Mouse (Mus musculus) left cerebral cortex, adult 9 months (tissue): ENCODE results near the gene Tpbgl.

ENCODE experiments used
- DNase-seq, 2 experiments: peaks; one replicate each; pipeline ENCODE4 v3.0.0; 2022; ENCODE audit warnings: low spot score in 2 of 2

The Tpbgl gene

DNA sequence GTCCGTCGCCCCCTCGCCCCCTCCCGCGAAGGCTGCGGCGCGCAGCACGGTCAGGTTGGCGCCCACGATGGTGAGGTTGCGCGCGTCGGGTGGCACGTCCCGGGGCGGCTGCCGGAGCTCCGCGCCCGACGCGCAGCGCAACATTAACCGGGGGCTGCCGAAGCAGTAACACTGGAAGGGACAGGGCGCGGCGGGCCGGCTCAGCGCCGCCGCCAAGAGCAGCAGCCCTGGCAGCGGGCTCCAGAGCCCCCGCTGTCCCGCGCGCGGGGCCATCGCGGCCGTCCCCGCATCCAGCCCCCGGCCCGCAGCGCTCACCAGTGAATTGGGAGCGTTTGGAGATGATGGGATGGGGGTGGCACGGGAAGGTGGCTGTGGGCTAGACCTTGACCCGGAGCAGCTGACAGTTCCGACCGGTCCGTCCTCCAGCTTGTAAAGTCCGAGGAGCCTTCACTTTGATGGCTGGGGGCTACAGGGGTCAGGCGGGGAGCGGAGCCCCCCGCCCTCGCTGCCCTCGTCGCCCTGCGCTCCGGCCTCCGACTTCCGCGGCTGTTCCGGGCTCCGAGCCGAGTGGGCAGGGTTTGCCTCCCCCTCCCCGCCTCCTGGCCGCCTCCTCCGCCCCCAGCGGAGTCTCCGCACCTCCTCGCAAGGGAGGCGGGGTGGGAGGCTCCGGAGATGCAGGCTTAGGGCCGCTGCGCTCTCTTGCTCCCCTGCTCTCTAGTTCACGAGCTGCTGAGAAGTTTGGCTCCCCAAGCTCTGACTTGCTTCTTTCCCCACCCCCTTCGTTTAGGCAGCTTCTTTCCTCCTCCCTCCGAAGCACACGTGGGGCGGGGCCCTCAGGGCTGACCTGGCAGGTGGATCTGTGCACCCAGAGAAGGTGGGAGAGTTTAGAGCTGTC, at the start of gene Tpbgl:
Tpbgl (minus strand) TSS at position 728 of the 895 bp plus-strand sequence.
- DNase-seq = no peak

DNA sequence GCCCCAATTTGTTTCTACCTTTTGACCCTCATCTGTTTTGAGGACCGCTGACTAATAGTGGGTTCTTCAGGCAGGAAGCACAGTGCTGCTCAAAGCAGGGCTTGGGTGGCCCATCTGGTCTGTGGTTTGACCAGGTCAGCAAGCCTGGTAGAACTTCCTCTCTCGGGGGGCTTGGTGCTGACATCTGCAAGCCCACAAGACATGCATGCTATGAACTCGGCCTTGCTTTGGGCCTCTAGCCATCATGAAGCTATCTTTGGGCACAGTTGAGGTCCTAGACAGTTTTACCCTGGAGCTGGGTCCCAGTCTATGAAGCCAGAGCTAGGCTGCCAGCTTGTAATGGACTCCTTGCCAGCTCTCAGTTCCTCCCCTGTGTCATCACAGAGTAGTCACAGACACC, 48.0 kb upstream of the Tpbgl start:
- peak; percentile 42 to 47 for DNase-seq

DNA sequence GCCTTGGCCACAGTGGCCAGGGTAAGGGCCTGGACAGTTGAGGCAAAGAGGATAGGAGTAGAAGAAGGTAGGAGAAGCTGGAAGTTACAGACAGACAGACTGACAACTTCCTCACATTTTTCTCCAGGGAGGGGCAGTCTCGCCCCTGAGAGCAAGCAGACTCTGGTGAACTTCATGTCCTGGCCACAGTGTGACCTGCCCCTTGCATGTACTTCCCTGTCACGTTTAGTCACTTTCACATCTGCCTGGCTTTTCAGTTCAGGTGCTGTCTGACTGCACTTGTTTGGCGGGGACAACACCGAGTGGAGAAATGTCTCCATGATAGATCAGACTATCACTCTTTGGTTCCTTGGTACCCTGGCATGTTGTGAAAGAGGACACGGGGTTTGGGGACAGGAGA, 47.3 kb upstream of the Tpbgl start:
- no peak for DNase-seq

DNA sequence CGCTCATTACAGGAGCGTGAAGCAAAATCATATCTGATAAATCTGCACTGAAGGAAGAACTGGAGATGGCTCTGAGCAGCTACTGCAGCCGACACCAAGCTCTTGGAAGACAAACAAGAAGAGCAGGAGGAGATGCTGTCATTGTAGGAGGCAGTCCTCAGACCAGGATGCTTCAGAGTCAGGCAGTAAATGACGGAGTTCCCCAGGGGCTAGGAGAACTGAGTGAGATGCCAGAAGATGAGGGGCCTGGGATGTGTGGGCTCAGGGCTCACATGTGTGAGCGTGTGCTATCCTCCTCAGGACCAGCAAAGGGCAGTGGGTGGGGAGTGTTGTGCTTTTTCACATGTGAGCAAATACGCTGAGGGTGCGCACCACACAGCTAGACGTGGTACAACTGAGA, 46.3 kb upstream of the Tpbgl start:
- no peak for DNase-seq

DNA sequence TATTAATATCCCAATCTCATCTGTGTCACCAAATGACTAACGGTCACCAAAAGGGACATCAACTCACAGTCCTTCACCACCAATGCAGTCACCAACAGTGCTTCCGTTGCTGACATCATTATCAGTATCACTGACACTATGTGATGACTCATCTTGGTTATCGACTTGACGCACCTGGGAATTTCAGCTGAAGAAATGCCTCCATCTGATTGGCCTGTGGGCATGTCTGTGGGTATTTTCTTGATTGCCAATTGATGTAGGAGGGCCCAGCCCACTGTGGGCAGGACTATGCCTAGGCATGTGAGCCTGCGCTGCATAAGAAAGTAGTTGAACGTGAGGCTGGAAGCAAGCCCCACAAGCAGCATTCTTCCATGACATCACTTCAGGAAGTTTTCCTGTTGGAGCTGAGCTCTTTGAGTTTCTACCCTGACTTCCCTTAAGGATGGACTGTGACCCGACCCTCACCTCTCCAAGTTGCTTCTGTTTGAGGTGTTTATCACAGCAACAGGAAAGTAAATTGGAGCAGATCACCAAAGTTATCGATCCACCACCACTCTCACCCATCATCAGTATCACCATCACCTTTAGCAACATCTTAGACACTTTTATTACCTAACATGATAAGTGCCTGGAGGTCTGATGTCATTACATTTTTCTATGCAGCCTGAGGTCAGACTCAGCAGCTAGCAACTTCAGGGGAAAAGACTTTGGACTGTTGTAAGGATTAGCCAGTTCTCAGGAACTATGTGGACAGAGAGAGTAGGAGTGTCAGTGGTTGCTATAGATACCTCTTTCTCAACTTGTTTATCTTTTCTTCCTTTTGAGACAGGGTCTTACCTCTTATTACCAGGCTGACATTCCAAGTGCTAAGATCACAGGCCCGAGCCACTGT, 44.9 kb upstream of the Tpbgl start:
- no peak for DNase-seq

DNA sequence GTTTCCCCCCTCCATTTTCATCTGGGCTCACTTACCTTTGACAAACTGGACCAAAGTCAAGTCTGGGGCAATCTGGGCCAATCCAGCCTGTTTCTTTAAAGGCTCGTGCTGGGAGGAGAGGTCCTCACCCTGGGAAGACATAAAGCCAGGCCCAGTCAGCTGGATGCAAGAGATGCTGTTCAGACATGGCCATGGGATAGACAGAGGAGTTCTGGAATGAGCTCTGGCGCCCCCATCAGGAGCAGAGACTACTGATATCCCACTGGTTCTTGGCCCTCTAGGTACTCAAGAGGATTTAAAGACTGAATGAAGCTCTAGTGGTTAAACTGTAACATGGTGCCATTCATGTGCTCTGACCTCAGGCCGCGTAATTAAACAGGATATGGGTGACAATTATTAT, 44.0 kb upstream of the Tpbgl start:
- no peak for DNase-seq

DNA sequence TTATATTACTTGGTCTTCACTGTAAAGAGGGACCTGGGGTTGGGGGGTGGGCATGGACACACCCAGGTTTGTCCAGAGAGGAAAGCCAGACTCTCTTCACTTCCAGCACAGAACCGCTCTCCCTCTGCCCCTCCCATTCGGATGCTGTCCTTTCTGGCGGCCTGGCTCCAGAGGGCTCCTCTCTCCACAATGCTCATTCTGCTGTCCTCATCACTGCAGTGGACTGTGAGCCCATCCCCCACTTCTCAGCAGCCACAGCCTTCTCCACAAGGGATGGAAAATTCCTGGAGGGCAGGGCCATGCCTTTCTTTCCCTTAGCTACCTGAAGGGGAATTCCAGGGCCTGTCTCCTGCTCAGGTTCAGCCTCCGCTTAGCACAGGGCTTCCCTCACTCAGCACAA, 41.9 kb upstream of the Tpbgl start:
- no peak for DNase-seq

DNA sequence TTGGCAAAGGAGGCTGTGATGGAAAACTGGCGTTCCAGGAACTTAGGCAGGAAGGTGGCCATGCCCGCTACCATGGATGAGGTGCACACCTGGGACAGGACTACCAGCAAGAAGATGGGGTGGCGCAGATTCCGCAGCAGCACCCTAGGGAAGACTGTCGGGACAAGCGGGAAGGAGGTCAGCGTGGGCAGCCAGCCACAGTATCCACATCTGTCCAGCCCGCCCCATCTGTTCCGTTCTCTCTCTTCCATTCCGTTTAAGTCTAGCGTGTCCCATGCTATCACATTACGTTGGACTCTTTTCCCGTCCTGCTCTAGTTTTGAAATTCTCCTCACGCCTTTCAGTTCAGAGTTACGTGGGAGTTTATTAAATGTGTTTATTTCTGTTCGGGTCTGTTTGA, 40.2 kb upstream of the Tpbgl start:
- no peak for DNase-seq

DNA sequence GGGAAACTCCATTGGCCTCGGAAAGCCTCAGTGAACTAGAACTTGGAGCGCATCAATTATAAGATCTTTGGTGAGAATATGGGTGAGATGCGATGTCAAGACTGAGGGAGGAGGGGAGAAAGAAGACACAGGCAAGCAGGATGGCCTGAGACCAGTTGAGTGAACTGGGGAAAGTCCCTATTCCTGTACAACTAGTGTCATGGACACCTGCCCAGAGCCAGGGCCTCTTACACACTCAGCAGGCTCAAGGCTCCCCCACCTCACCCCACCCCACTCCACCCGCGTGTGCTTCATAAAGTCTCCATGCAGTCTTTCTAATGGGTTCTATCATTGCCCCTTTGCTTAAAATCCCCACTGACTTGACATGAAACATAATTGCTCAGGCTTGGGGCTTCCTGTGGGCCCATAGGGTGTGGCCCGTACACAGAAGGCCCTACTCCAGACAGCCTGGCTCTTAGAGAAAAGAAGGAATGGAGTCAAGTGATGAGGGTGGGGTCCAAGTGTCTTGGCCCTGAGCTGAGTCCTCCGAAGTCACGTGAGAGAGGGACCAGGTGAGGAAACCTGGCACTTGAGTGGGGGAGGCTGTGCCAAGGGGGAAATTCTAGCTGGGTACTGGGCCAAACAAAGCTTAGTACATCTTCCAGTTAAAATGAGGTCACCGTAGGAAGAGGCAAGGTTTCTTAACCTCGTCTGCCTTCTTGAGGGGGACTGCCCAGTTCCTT, 39.0 kb upstream of the Tpbgl start:
- DNase-seq = no peak

DNA sequence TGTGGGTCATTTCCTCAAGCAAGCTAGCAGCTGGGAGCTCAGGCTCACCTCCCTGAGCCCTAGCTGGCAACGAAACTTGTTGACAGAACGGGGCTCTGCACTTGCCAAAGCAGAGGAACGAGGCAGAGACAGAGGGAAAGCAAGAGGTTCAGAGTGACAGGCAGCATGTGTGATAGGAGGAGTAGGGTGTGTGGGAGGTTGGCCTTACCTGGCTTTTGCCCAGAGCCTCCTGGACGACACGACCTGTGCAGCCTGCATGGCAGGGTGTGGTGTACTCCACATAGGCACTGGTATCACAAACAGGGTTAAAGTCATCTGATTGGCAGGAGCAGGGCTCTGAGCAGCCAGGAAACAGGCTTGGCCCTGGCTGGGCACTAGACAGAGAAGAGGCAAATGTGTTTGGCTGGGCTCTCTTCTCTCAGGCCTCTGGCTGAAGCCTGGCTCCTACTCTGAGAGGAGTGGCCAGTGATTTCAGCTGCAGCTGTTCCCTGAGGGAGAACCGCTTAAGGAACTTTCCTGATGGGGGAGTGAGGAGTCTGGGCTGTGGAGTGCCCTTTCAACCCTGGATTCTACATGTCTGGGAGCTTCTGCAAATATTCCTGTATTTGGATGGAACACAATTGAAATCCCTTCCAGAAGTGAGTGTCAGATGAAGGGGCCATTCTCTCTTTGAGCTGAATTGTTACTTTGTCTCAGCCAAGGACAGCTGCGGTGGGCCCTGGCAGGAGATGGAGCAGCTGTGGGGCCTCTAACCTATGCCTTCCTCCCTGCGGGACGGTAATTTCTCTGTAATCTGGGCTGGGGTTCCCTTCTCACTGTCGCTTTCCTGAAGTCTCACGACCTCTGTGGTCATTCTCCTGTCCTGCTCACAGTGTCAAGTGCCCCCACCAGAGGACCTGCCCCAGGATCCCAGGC, 37.9 kb upstream of the Tpbgl start:
- DNase-seq = no peak

DNA sequence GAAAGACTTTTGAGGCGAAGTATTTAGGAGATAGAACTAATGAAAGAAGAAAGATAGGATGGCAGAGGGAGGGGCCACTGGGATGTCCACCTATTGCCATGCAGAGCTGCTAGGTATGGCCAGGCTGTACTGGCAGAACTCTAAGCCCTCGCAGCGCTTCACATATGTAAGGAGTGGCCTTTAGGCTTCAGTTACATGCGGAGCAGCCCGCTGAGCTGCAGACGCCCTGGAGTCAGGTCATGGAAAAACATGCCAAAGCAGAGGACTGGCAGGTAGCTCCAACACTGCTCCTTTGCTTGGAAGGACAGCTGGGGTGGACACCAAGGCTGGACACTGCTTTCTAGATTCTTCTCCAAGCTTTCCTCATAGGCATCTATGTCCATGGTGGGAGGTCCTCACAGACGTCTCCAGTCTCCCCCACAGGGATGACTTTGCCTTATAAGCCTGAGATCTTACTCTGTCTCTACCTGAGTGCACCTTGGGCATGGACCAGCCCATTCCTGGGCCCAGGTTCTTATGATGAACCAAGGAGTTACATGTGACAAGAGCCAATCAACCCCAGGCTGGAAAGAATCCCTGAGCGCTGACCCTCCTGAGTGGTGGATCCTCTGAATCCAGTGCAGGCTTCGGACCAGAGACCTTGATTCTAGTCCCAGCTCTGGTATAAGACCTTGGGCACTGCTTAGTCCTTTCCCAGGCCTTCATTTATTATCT, 36.8 kb upstream of the Tpbgl start:
- no peak for DNase-seq

DNA sequence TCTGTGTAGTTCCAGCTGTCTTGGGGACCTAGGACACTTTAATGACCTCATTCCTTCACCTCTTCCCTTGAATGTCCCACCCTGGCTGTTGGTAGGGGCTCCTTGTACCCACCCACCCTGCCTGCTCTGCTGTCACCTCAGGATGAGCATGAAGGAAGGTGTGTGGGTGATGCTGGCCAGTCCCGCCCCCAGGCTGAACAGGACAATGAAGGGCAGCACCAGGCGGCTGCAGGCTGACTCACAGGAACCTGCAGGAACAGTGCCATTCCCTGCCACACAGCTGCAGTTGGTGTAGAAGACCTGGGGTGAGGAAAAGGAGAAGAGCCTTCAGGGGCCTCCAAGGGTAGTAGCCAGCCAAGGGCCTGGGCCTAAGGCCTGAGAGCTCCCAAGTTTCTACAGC, 35.4 kb upstream of the Tpbgl start:
- no peak for DNase-seq

DNA sequence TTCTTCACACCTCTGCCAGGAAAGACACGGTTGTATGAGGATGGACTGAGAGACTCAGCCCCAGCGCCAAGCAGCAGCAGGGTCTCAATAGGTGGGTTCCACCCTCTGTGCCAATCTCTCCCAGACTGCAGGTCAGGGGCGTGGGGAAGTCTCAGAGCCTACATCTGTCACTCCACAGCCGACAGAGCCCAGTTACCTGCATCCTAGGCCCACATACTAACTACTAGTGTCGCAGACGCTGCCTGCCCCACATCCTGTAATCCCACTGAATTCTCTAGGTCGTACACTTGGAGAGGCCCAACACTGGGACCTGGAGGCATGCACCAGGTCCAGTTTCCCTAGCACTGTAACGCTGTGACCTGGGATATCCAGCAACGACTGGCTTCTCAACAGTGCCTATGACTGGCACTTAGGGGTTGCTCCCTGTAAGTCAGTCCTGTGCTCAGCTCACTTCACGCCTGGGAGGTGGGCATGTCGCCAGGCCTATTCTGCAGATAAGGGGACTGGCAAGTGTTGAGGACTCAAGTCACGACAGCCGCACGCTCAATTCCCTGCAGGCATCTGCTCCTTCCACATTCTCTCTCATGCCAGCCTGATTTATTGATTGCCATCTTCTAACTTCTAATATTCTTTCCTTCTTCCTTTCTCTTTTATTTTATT, 34.8 kb upstream of the Tpbgl start:
- DNase-seq = no peak

DNA sequence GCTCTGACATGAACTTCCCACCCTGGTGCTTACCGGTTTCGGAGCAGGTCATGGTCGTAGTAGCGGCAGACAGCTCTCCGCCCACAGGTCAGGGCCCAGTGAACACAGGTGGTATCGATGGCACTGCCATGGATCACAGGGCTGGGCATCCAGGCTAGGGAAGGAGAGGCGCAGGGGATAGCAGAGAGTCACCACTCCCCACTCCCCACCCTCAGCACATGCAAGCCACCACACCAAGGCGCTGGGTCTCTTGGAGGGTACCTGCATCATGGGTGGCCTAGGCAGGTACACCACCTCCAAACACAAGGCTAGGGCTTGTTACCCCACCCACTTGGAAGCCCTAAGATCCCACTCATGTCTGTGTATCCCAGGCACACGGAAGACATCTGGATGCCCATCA, 34.2 kb upstream of the Tpbgl start:
- DNase-seq = no peak

DNA sequence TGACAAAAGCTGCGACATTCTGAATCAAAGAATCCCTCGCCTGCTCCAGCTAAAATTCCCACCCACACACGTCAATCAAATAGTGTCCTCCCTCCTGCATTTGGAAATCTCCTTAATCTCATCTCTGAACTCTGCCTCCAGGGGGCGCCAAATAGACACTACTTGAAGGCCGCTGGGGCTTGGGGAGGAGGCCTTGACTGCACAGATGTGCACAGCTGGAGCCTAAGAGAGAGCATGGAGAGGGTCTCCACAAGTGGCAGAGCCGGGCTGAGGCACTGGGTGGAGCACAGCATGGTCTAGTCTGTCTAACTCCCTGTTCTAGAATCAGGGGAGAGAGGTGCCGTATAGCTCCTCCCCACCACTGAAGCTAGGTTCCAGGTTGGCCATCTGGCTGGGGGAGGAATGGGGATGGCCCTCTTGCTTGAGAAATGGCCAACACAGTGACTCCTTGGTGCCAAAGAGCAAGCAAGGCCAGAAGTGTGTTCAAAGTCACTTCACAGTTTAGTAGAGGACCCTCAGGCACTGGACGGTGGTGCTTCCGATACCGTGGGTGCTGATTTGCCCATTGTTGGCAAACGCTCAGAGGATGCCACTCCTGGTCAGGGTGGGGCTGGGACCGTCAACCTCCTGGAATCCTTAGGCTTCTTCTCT, 32.6 kb upstream of the Tpbgl start:
- DNase-seq = peak in 1 of 2 experiments; percentile 84

DNA sequence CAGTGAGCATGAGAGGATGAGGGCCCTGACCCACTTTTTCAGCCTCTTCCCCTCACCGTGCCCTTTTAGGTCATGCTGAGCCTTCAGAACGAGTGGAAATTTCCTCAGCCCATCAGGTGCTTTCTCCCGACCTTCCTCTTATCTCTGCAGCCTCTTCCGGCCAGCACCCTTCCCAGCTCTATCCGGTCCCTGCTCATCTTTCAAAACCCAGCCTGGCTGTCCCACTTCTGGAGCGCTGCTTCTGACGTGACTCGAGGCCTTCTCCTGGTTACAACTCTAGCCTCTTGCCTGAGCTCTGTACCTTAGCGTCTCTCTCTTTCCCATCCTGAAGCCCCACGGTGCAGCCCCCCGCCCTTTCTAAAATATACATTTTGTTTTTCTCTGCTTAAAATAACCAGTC, 27.3 kb upstream of the Tpbgl start:
- DNase-seq = no peak

DNA sequence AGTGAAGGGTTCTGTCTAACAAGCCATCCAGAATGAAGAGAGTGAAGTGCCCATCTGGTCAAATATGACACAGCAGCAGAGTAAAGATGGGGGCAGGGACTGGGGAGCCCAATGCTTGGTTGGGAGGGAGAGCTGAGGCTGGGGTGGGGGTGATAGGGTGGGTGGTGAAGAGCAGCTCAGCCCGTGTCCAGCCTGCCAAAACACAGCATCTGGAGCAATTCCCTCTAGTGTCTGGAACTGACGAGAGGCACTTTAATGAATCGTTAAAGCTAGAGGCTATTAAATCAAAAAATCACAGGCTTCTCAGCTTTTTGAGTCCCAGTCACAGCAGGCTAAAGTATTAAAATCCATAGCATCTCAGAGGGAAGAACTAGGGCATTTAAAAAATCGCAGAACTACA, 22.7 kb upstream of the Tpbgl start:
- no peak for DNase-seq

DNA sequence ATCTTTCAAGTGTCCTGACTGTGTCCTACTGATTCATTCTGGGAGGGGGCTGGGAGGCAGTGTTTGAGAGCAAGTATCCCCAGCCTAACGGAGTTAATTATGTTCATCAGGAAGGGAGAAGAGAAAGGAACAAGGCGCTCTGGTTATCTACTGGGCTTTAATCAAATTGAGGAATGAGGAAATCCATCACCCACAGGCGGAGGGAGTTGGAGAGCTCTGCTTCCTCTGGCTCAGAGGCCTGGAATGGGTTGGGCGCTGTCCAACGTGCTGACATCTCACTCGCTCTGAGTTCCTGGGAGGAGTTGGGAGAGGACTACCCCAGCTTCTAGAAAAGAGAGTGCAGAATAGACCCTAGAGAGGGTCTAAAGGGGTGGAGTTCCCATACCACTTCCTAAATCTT, 21.7 kb upstream of the Tpbgl start:
- DNase-seq = no peak

DNA sequence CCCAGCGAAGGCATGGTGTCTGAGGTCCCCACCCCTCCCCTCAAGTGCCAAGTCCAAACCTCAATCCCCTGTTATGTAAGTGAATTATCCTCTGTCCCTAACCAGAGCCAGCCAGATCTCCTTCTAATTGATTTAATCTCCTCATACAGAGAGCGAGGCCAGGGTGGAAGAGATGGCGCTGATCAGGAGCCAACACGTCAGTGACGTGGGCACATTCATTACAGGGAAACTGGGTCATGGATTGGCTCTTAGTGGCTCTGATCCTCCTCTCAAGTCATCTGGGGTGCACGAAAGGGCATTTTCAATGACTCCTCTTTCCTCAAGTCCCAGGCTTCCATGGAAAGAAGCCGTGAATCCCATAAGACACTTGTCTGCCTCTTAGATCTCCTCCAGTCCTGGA, 17.8 kb upstream of the Tpbgl start:
- DNase-seq = no peak
